Mouse (Mus musculus): Measurements from ENCODE around the gene Zfp36. TPM values are rescaled to one million over a fixed set of nuclear protein-coding genes. Genes with fewer than 3 reads are reported as not detected.
A peak's percentile ranks its signal among the peaks of the same experiment; 100 is the strongest.

Gene Zfp36
- polyA plus RNA-seq, 1 experiment = 23.4 TPM

DNA sequence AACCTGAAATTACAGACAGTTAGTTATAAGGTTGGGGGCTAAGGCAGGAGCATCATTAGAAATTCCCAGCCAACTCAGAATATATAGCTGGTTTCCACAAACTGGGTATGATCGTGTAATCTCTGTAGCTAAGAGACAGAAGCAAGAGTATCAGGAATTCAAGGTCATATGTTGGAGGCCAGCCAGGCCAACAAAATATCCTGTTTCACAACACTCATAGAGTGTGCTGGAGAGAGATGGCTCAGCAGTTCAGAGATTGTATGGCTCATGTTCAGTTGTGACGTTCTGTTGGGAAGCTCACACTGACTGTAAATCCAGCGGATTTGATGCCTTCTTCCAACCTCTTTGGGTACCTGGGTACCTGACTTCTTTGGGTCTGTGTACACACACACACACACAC, 32.3 kb downstream of the Zfp36 start:
- Histone ChIP-seq H3K4me1 (ENCODE audit: control insufficient read depth, insufficient read depth, low read length) (no peaks in the 10 kb centered on the region), H3K4me3 (ENCODE audit: insufficient read depth, low read length) (no peak overlapping the region), H3K27ac (ENCODE audit: insufficient read depth, low read length) (0 out of 2 replicates have a peak overlapping the region, but pooled peaks have one; percentile 7)
- TF ChIP-seq POLR2A (IDR thresholded peaks at IDR 0.05; ENCODE audit: low read depth, low read length) (no peak), CTCF (IDR thresholded peaks at IDR 0.05; ENCODE audit: borderline replicate concordance, insufficient read depth, low read length) (no peak)

DNA sequence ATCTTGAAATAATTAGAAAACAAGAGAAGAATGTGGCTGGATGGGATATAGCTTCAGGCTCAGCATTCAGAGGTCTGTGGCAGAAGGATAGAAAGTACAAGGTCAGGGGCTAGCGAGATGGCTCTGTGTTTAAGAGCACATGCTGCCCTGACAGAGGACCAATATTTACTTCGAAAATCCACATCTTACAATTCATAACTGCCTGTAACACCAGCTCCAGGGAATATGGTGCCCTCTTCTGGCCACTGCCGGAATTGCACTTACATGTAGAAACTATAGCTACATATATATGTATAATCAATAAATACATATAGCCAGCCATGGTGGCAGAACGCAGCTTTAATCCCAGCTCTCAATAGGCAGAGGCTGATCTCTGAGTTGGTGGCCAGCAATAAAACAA, 35.4 kb downstream of the Zfp36 start:
- H3K4me1 ChIP-seq (ENCODE audit: control insufficient read depth, insufficient read depth, low read length) = no peaks in the 10 kb centered on the region
- no peak overlapping the region for H3K4me3 ChIP-seq (ENCODE audit: insufficient read depth, low read length)
- no peak overlapping the region for H3K27ac ChIP-seq (ENCODE audit: insufficient read depth, low read length)
- peak; percentile 38; the same call in 1 of the 2 replicates for TF ChIP-seq CTCF (IDR thresholded peaks at IDR 0.05; ENCODE audit: borderline replicate concordance, insufficient read depth, low read length)
- no peak for TF ChIP-seq POLR2A (IDR thresholded peaks at IDR 0.05; ENCODE audit: low read depth, low read length)

- TF ChIP-seq CTCF (IDR thresholded peaks at IDR 0.05; ENCODE audit: borderline replicate concordance, insufficient read depth, low read length) (no peak), POLR2A (IDR thresholded peaks at IDR 0.05; ENCODE audit: low read depth, low read length) (no peak)
- Histone ChIP-seq H3K27ac (ENCODE audit: insufficient read depth, low read length) (no peak overlapping the region), H3K4me3 (ENCODE audit: insufficient read depth, low read length) (no peak overlapping the region), H3K4me1 (ENCODE audit: control insufficient read depth, insufficient read depth, low read length) (no peaks in the 10 kb centered on the region)
Observed at GRCm38 (mm10) chr7:28341381-28341780, 38.7 kb downstream of the Zfp36 start.

- H3K4me3 ChIP-seq (ENCODE audit: insufficient read depth, low read length) = peak overlapping the region; percentile 44
- TF ChIP-seq POLR2A (IDR thresholded peaks at IDR 0.05; ENCODE audit: low read depth, low read length) (no peak), CTCF (IDR thresholded peaks at IDR 0.05; ENCODE audit: borderline replicate concordance, insufficient read depth, low read length) (no peak)
- peak overlapping the region; percentile 83 for H3K27ac ChIP-seq (ENCODE audit: insufficient read depth, low read length)
- peaks cover 7% of the 10 kb centered on the region; the same call in 1 of the 2 replicates for H3K4me1 ChIP-seq (ENCODE audit: control insufficient read depth, insufficient read depth, low read length)
Observed at GRCm38 (mm10) chr7:28339213-28339917, 40.7 kb downstream of the Zfp36 start.

DNA sequence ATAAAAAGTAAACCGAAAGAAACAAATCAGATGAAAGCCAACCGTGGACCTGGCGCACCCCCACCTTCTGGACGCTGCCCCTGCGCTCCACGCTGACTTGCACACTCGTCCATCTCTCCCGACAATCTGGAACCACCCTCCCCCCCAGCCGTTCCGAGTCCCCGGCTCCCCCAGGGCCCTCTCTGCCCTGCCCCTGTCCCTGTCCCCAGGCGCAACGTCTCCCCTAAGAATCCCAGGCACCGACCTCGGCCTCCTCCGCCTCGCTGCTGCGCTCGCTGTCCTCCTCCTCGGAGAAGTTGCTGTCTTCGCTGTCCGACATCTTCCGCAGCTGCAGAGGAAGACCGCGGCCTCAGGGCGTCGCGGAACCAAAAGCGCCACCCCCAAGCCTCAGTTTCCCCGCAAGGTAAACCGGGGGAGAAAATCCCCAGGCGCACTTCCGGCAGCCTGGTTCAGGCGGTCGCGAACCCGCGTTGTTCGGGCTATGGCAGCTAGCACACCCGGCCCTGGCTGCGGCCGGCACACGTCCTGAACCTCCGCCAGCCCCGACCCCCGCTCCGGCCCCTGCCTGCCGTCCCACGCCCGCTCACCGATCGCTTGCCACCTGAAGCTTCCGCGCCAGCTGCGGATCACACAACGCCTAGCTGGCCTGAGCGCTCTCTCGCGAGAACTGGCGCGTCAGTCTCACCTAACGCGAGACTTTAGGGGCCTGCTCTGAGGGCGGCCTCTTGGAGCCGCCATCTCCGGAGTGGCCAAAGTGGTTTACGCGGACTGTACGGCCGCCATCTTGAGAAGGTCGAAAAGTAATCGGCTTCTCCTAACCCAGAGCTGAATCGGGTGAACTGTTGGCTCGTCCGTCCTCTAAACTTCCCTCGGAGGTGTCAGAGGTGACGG, 41.7 kb downstream of the Zfp36 start, which contains the start of gene Supt5:
Supt5 (minus strand) TSS at position 639 of the 891 bp plus-strand sequence.
- Histone ChIP-seq H3K4me3 (ENCODE audit: insufficient read depth, low read length) (peak within 1 kb of the TSS; percentile 93), H3K4me1 (ENCODE audit: control insufficient read depth, insufficient read depth, low read length) (peaks cover 7% of the 10 kb centered on the region), H3K27ac (ENCODE audit: insufficient read depth, low read length) (peak within 1 kb of the TSS; percentile 83)
- peak; percentile 94 for TF ChIP-seq POLR2A (IDR thresholded peaks at IDR 0.05; ENCODE audit: low read depth, low read length)
- no peak for TF ChIP-seq CTCF (IDR thresholded peaks at IDR 0.05; ENCODE audit: borderline replicate concordance, insufficient read depth, low read length)

DNA sequence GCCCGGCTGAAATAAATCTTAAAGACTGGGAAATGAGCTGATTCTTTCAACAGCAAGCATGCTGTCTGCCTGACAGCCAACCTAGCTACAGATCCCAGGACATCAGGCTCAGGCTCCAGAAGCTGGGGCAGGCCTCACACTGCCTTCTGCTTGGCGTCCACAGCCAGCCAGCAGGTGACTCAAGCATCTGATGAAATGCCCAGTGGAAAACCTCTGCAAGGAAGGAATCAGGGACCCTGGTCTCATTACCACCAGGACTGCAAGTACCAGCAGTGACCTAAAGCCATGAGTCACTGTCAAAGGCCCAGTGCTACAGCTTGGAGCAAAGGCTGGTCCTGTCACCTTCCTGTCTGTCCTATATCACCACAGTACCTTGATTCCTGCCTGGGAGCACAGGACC, 44.6 kb downstream of the Zfp36 start:
- no peak for TF ChIP-seq POLR2A (IDR thresholded peaks at IDR 0.05; ENCODE audit: low read depth, low read length)
- H3K4me3 ChIP-seq (ENCODE audit: insufficient read depth, low read length) = no peak overlapping the region
- no peak overlapping the region; the same call in 1 of the 2 replicates for H3K27ac ChIP-seq (ENCODE audit: insufficient read depth, low read length)

DNA sequence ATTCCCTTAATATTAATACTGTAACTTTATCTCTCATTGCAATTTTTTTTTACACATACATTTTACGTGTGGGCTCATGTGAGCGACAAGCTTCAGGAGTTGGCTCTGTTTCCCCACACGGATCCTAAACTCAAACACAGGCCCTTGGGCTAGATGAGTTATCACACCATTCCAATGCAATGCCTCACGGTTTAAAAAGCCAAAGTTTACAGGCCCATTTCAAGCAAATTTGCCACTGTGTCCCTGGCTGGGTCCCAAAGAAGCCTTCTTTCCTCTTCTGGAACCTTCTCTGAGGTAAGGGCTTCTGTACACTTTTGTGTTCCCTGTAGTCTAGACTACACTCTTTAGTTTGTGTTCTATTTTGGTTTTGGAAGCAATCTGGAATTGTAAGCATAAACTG, 45.5 kb downstream of the Zfp36 start:
- H3K4me3 ChIP-seq (ENCODE audit: insufficient read depth, low read length) = no peak overlapping the region
- TF ChIP-seq POLR2A (IDR thresholded peaks at IDR 0.05; ENCODE audit: low read depth, low read length) = no peak
- TF ChIP-seq CTCF (IDR thresholded peaks at IDR 0.05; ENCODE audit: borderline replicate concordance, insufficient read depth, low read length) = no peak

More for the DNA sequence above, 44.6 kb downstream of the Zfp36 start:
- peaks cover 7% of the 10 kb centered on the region for H3K4me1 ChIP-seq (ENCODE audit: control insufficient read depth, insufficient read depth, low read length)

DNA sequence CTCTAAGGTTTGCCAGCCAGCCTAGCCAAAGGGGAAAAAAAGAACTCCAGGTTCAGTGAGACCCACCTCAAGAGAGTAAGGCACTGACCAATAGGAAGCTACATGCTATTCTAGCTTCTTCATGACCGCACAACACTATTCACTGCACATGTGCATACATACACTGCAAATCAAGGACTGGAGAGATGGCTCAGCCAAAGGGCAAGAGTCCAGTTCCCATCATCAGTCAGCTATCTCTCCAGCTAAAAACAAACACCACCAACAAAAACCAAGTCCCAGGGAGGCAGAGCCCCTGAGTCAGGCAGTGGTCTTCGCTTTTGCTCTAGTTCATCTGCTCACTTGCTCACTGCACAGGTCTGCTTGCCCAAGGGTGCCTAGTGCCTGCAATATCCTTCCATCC, 51.8 kb downstream of the Zfp36 start:
- Histone ChIP-seq H3K4me1 (ENCODE audit: control insufficient read depth, insufficient read depth, low read length) (no peaks in the 10 kb centered on the region; the same call in 1 of the 2 replicates), H3K4me3 (ENCODE audit: insufficient read depth, low read length) (no peak overlapping the region), H3K27ac (ENCODE audit: insufficient read depth, low read length) (no peak overlapping the region)
- no peak for TF ChIP-seq CTCF (IDR thresholded peaks at IDR 0.05; ENCODE audit: borderline replicate concordance, insufficient read depth, low read length)
- no peak for TF ChIP-seq POLR2A (IDR thresholded peaks at IDR 0.05; ENCODE audit: low read depth, low read length)

More for the DNA sequence above, 45.5 kb downstream of the Zfp36 start:
- Histone ChIP-seq H3K4me1 (ENCODE audit: control insufficient read depth, insufficient read depth, low read length) (peaks cover 7% of the 10 kb centered on the region), H3K27ac (ENCODE audit: insufficient read depth, low read length) (peak overlapping the region; percentile 72)

Other genes starting within 250 kb of the Zfp36 start
- 148 and 168 TPM in 2 replicates for gene Fbl, start 210.5 kb downstream of the Zfp36 start, polyA plus RNA-seq (2011; ENCODE audit: insufficient read length, low read depth, missing spikeins)
- 12.9 and 15.1 TPM in 2 replicates for gene Dyrk1b, start 200.8 kb downstream of the Zfp36 start, polyA plus RNA-seq (2011; ENCODE audit: insufficient read length, low read depth, missing spikeins)
- gene Eid2, start 112.4 kb downstream of the Zfp36 start, polyA plus RNA-seq (2011; ENCODE audit: insufficient read length, low read depth, missing spikeins) = 20.6 and 25.1 TPM in 2 replicates
- 5.4 and 8.8 TPM in 2 replicates for gene Eid2b, start 102.5 kb downstream of the Zfp36 start, polyA plus RNA-seq (2011; ENCODE audit: insufficient read length, low read depth, missing spikeins)
- gene Selenov, start 89.1 kb downstream of the Zfp36 start, polyA plus RNA-seq (2011; ENCODE audit: insufficient read length, low read depth, missing spikeins) = not detected in 2 replicates
- gene Dll3, start 78.0 kb downstream of the Zfp36 start, polyA plus RNA-seq (2011; ENCODE audit: insufficient read length, low read depth, missing spikeins) = not detected in 2 replicates
- 37.5 and 40.3 TPM in 2 replicates for gene Timm50, start 68.2 kb downstream of the Zfp36 start, polyA plus RNA-seq (2011; ENCODE audit: insufficient read length, low read depth, missing spikeins)
- 104 and 105 TPM in 2 replicates for gene Supt5, start 41.5 kb downstream of the Zfp36 start, polyA plus RNA-seq (2011; ENCODE audit: insufficient read length, low read depth, missing spikeins)
- 997 and 1,079 TPM in 2 replicates for gene Rps16, start 29.6 kb downstream of the Zfp36 start, polyA plus RNA-seq (2011; ENCODE audit: insufficient read length, low read depth, missing spikeins)
- 66.5 and 68.5 TPM in 2 replicates for gene Plekhg2, start 7.7 kb downstream of the Zfp36 start, polyA plus RNA-seq (2011; ENCODE audit: insufficient read length, low read depth, missing spikeins)
- gene Med29, start 12.5 kb upstream of the Zfp36 start, polyA plus RNA-seq (2011; ENCODE audit: insufficient read length, low read depth, missing spikeins) = 18.2 and 19.4 TPM in 2 replicates
- 73.5 and 82.5 TPM in 2 replicates for gene Paf1, start 12.7 kb upstream of the Zfp36 start, polyA plus RNA-seq (2011; ENCODE audit: insufficient read length, low read depth, missing spikeins)
- not detected in 2 replicates for gene Gmfg, start 57.2 kb upstream of the Zfp36 start, polyA plus RNA-seq (2011; ENCODE audit: insufficient read length, low read depth, missing spikeins)
- 4.7 and 4.9 TPM in 2 replicates for gene Lrfn1, start 71.7 kb upstream of the Zfp36 start, polyA plus RNA-seq (2011; ENCODE audit: insufficient read length, low read depth, missing spikeins)
- not detected in 2 replicates for gene Ifnl2, start 130.2 kb upstream of the Zfp36 start, polyA plus RNA-seq (2011; ENCODE audit: insufficient read length, low read depth, missing spikeins)
- gene Ifnl3, start 142.6 kb upstream of the Zfp36 start, polyA plus RNA-seq (2011; ENCODE audit: insufficient read length, low read depth, missing spikeins) = not detected in 2 replicates
- not detected in 2 replicates for gene Sycn, start 160.6 kb upstream of the Zfp36 start, polyA plus RNA-seq (2011; ENCODE audit: insufficient read length, low read depth, missing spikeins)
- gene Nccrp1, start 167.0 kb upstream of the Zfp36 start, polyA plus RNA-seq (2011; ENCODE audit: insufficient read length, low read depth, missing spikeins) = not detected in 2 replicates
- gene Samd4b, start 217.9 kb upstream of the Zfp36 start, polyA plus RNA-seq (2011; ENCODE audit: insufficient read length, low read depth, missing spikeins) = 65.7 and 69.3 TPM in 2 replicates
- gene Pak4, start 217.9 kb upstream of the Zfp36 start, polyA plus RNA-seq (2011; ENCODE audit: insufficient read length, low read depth, missing spikeins) = 8.0 and 10.5 TPM in 2 replicates